ENCODE assay signal across 8 mouse cellular contexts in the genomic region with DNA sequence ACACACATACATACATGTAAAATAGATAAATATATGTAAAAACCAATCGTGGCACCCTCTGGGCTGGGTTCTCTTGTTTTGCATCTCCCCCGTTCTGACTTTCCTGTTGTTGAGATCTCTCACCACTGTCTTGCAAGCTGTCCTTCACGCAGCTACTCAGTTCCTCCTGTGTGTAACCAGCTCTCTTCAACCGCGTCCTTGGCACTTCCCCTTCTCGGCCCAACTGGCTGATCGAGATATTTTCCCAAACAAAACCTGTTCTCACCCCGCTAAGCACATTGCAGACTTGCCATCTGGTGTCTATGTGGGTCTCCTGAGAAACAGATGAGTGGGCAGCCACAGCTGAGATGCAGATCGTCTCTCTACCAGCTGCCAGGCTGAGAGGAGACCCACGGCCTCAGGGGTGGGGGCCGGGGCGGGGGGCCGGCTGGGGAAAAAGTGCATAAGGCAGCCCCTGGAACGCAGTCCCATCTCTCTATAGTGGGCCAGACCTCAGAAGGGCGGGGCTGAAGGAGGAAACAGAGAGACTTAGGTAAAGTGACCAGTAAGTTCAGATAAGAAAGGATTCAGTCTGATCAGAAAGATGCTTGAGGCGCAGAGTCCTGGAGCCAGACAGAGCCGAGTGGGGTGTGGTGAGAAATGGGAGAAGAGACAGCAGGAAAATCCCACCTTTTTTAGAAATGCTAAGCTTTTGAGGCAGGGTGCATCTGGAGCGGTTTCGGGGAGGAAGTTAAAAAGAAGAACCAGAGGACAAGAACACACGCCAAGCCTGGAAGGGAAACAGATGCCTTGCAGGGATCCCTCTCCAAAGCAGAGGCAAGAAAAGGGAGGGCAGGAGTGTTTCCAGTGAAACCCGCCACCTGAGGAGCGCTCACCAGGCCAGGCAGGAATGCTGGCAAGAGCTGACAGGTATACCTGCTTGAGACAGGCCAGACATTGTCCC. TPM values are rescaled to one million over a fixed set of nuclear protein-coding genes. Genes with fewer than 3 reads are reported as not detected.
DNase-seq lines count a peak whose midpoint lies in the region; ATAC-seq and TF ChIP-seq lines count a peak whose summit lies in the region.

No protein-coding gene starts in this region.

- no peak overlapping the region for H3K4me2 ChIP-seq in lung, embryonic 14.5 days

- no peak for TF ChIP-seq CTCF in lung, embryonic 14.5 days (IDR thresholded peaks at IDR 0.05; ENCODE audit: low read depth)

- no peaks in the 10 kb centered on the region for H3K36me3 ChIP-seq in lung, embryonic 14.5 days (ENCODE audit: insufficient read depth)

- no peak overlapping the region for H3K27ac ChIP-seq in lung, embryonic 14.5 days (ENCODE audit: low read depth)

- H3K27me3 ChIP-seq in lung, embryonic 14.5 days (ENCODE audit: insufficient read depth, low read length), result no peaks in the 10 kb centered on the region

- H3K4me3 ChIP-seq in lung, embryonic 14.5 days (ENCODE audit: low read depth, low read length), result no peak overlapping the region

- no peaks in the 10 kb centered on the region for H3K4me1 ChIP-seq in lung, embryonic 14.5 days (ENCODE audit: insufficient read depth)

- WGBS in lung, embryonic 14.5 days, result 30% methylated on average over 22 of the region's 22 CpGs

- no peaks in the 10 kb centered on the region for H3K9me3 ChIP-seq in lung, embryonic 14.5 days (ENCODE audit: low read depth, low read length)

- peak; percentile 41 for DNase-seq in kidney, adult 9 months
- DNase-seq in kidney, adult 11 months, result no peak
- DNase-seq in brain, adult 2 months (ENCODE audit: low read depth, low spot score), result peak; percentile 91
- peak; percentile 70 to 75 for DNase-seq in frontal cortex, postnatal 14 days (ENCODE audit: low spot score in 2 of 2)
- peak; percentile 91 for DNase-seq in layer of hippocampus, adult 9-11 months
- DNase-seq in lung, embryonic 14.5 days, result peak; percentile 32
- DNase-seq in thymus, postnatal 25 days, result peak; percentile 44

- H3K9ac ChIP-seq in lung, embryonic 14.5 days, result peak overlapping the region; percentile 22; the same call in 1 of the 2 replicates

- ATAC-seq in lung, embryonic 14.5 days (ENCODE audit: insufficient read depth), result no peak
- ATAC-seq in neutrophil, adult 5-6 weeks (ENCODE audit: extremely low read depth, insufficient number of reproducible peaks, low FRiP score, poor library complexity, severe bottlenecking), result peak; percentile 89

RNA-seq across cellular contexts. Expression of a gene that starts 28.4 kb away (rescaled TPM):
- polyA plus RNA-seq in lung, embryonic 14.5 days (2014; fragmentation: Nextera tagmentation; extraction: Ambion mirVana), result 629 and 635 TPM in 2 replicates
- total RNA-seq in neutrophil, adult 5-6 weeks (2017), result 18.0 and 26.8 TPM in 2 replicates

RNA-seq across cellular contexts. Expression of a gene that starts 43.0 kb away (rescaled TPM):
- 11.9 and 12.8 TPM in 2 replicates for polyA plus RNA-seq in lung, embryonic 14.5 days (2014; fragmentation: Nextera tagmentation; extraction: Ambion mirVana)
- total RNA-seq in neutrophil, adult 5-6 weeks (2017), result 41.3 and 42.9 TPM in 2 replicates
